Mouse (Mus musculus) liver, adult 2 months (tissue): ENCODE measurements around the gene Ppard. TPM values are rescaled to one million over a fixed set of nuclear protein-coding genes. Genes with fewer than 3 reads are reported as not detected.

Experiments used
- DNase-seq: peaks from one replicate; pipeline ENCODE4 v3.0.0-alpha.2; 2011; ENCODE audit warnings: low read depth, low spot score; ENCODE audit errors: extremely low read depth
- H3K27ac ChIP-seq: fragments of 200-500 bp; replicated peaks from 2 replicates; pipeline ENCODE4 v1.5.1; 2012; ENCODE audit warnings: low read depth, mild to moderate bottlenecking, control low read depth, inconsistent platforms, low read length; ENCODE audit not compliant: insufficient read depth
- H3K27me3 ChIP-seq: fragments of 200-500 bp; 2 replicates; pipeline ENCODE4 v1.6.1; 2012; ENCODE audit warnings: mild to moderate bottlenecking, moderate library complexity, low read length, inconsistent platforms; ENCODE audit not compliant: control insufficient read depth, insufficient read depth
- H3K36me3 ChIP-seq: fragments of 200-500 bp; 2 replicates; pipeline ENCODE4 v1.6.1; 2012; ENCODE audit warnings: low read length, inconsistent platforms; ENCODE audit not compliant: control insufficient read depth, insufficient read depth
- H3K4me1 ChIP-seq: fragments of 200-500 bp; 2 replicates; pipeline ENCODE4 v1.6.1; 2011; ENCODE audit warnings: low read length; ENCODE audit not compliant: control insufficient read depth, insufficient read depth
- H3K4me3 ChIP-seq: fragments of 200-500 bp; 2 replicates; pipeline ENCODE4 v1.5.1; 2011; ENCODE audit warnings: low read depth, mild to moderate bottlenecking, control low read depth, low read length, moderate library complexity; ENCODE audit not compliant: insufficient read depth
- H3K79me2 ChIP-seq: fragments of 200-500 bp; 2 replicates; pipeline ENCODE4 v1.6.1; 2012; ENCODE audit warnings: inconsistent platforms, mild to moderate bottlenecking, low read length, moderate library complexity; ENCODE audit not compliant: control insufficient read depth, insufficient read depth
- H3K9ac ChIP-seq: fragments of 200-500 bp; 2 replicates; pipeline ENCODE4 v1.6.1; 2012; ENCODE audit warnings: low read depth, mild to moderate bottlenecking, control low read depth, inconsistent platforms, low read length
- CTCF ChIP-seq: fragments of 200-500 bp; IDR thresholded peaks from 2 replicates; pipeline ENCODE4 v1.5.1; 2011; ENCODE audit warnings: low read depth, low read length, control low read depth
- POLR2A ChIP-seq: fragments of 200-500 bp; IDR thresholded peaks from 2 replicates; pipeline ENCODE4 v1.6.1; 2011; ENCODE audit warnings: low read length, control low read depth; ENCODE audit not compliant: insufficient read depth; ENCODE audit errors: extremely low read depth
- WGBS: fragments of 180-500 bp; shearing (Covaris S2); methylation state at CpG from one replicate; pipeline ENCODE4 v1.1.7; 2018; 5-methylcytosine and 5-hydroxymethylcytosine counted together
- polyA plus RNA-seq: library from polyadenylated mRNA; depleted of rRNA; stranded (reverse); fragments of >200 nt; gene quantifications from 2 replicates; pipeline ENCODE4 v1.2.3, GENCODE M21; 2012
- total RNA-seq: library from RNA; depleted of rRNA; stranded (reverse); fragments of >200 nt; gene quantifications from 2 replicates; pipeline ENCODE4 v1.2.3, GENCODE M21; 2014

The Ppard gene
- total and polyA plus RNA-seq, 2 experiments = 3.0 to 9.7 TPM

DNA sequence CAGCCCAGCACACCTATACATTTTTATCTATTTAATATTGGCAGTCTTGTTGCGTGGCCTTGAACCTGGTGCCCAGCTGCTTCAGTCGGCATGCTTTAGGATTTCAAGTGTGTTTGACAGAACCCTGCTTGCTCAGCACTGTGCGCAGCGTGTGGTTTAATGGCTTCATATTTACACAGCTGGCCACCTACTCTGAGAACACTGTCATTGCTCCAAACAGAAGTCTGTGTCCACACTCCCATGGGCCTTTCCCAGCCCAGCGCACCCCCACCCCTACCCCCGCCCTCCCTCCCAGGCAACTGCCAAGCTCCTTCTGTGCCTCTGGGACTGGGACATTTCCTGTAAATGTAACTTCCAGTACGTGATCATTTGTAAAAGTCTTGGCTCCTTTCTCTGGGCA, 20.7 kb downstream of the Ppard start:
- no peaks in the 10 kb centered on the region for H3K36me3 ChIP-seq
- TF ChIP-seq CTCF (no peak), POLR2A (no peak)
- no peak for DNase-seq
- no peaks in the 10 kb centered on the region; the same call in none of the 2 replicates for H3K4me1 ChIP-seq
- H3K27ac ChIP-seq = no peak overlapping the region
- H3K79me2 ChIP-seq = peaks cover 27% of the 10 kb centered on the region; the same call in 1 of the 2 replicates
- no peaks in the 10 kb centered on the region for H3K27me3 ChIP-seq
- H3K9ac ChIP-seq = no peak overlapping the region
- 76% methylated on average over 7 of the region's 7 CpGs for WGBS
- no peak overlapping the region for H3K4me3 ChIP-seq

DNA sequence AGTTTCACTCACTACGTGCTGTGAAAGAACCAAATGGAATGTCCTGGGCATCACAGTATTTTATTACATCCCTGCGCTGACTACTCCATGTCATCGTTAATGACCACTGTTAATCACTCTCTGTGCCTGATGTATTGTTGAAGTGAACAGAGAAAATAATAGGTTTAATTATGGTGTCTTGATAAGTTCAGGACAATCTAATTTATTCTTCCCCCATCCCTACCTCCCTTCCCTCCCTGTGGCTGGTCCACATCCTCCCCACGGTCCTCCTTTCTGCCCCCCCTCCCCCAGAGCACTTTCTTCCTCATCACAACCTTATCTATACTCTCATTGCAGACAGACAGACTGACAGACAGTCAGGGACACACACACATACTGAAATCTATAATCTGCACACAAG, 22.3 kb downstream of the Ppard start:
- TF ChIP-seq CTCF (no peak), POLR2A (no peak)
- no peak for DNase-seq
- no peak overlapping the region for H3K4me3 ChIP-seq
- H3K36me3 ChIP-seq = no peaks in the 10 kb centered on the region
- 85% methylated on average over 4 of the region's 4 CpGs for WGBS
- peaks cover 27% of the 10 kb centered on the region for H3K79me2 ChIP-seq
- H3K9ac ChIP-seq = no peak overlapping the region
- no peaks in the 10 kb centered on the region for H3K27me3 ChIP-seq
- no peak overlapping the region for H3K27ac ChIP-seq
- no peaks in the 10 kb centered on the region; the same call in 1 of the 2 replicates for H3K4me1 ChIP-seq

DNA sequence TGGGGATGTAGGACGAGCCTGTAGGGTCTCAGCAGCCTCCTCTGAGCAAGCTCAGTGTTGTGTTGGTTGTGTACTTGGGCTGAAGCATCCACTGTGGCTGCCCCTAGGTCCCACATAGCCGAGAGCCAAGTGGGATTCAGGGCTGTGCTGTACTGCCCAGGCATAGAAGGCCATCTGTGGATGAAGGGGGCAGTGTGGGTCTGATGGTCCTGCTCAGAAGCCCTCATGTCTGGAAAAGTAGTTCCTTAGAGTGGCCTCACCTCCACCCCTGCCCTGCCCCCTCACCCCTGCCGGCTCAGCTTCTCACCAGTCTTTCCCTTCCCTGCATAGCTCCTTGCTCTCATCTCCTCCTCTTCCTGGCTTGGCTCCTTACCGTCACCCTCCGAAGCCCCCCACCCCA, 23.2 kb downstream of the Ppard start:
- peaks cover 34% of the 10 kb centered on the region for H3K79me2 ChIP-seq
- WGBS = 56% methylated on average over 5 of the region's 5 CpGs
- no peaks in the 10 kb centered on the region; the same call in 1 of the 2 replicates for H3K4me1 ChIP-seq
- H3K27ac ChIP-seq = no peak overlapping the region
- DNase-seq = no peak
- H3K36me3 ChIP-seq = no peaks in the 10 kb centered on the region
- H3K4me3 ChIP-seq = no peak overlapping the region
- no peaks in the 10 kb centered on the region for H3K27me3 ChIP-seq
- H3K9ac ChIP-seq = no peak overlapping the region
- TF ChIP-seq CTCF (no peak), POLR2A (no peak)

DNA sequence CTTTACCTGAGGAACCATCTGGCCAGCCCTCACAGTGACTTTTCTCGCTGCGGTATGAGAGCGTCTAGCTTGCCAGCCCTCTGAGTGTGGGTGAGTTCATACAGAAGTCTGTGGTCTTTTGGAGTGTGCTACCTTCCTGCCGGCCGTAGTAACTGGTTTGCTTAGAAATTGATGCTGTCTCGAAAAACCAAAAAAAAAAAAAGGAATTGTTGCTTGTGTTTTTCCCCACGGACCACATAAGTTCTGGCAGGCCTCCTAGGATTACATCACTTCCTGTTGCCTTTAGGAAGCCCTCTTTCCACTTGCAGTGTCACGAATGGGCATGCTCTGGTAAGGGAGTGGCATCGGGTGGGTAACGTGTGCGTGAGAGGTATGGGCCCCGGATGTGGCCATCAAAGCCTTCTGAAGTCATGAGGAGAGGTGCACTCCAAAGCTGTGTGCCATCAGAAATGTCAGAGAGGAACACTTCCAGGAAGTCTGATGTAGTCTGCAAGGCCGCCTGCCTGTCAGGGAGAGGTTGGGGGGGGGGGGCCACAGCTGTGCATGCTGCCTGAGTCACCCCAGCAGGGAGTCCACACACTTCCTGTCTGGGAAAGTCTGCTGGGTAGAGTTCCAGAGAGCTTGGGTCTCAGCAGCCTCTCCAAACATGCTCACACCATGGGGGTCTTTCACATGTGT, 24.3 kb downstream of the Ppard start:
- H3K79me2 ChIP-seq = peaks cover 37% of the 10 kb centered on the region
- H3K9ac ChIP-seq = no peak overlapping the region
- 58% methylated on average over 13 of the region's 13 CpGs for WGBS
- peak overlapping the region; percentile 27; the same call in 1 of the 2 replicates for H3K27ac ChIP-seq
- no peaks in the 10 kb centered on the region for H3K27me3 ChIP-seq
- TF ChIP-seq POLR2A = no peak
- no peak for TF ChIP-seq CTCF
- no peak overlapping the region for H3K4me3 ChIP-seq
- H3K4me1 ChIP-seq = peaks cover 3% of the 10 kb centered on the region; the same call in 1 of the 2 replicates
- no peaks in the 10 kb centered on the region for H3K36me3 ChIP-seq
- peak; percentile 36 for DNase-seq

DNA sequence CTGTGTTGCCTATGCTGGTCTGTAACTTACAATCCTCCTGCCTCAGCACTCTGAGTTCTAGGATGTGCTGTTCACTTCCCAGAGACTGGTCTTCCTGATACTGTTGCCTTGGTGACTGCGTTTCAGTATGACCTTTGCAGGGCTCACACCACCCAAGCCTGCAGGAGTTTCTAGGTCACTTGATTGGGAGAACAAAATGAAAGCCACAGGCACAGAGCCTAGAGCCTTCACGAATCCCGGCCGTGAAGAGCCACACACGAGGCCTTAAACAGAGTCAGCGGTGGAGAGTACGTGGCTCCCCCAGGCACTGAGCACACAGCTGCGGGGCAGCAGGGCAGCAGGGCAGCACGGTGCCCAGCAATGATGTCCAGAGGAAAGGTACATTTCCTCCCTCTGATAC, 25.8 kb downstream of the Ppard start:
- TF ChIP-seq CTCF (no peak), POLR2A (no peak)
- no peak overlapping the region for H3K27ac ChIP-seq
- H3K36me3 ChIP-seq = no peaks in the 10 kb centered on the region
- H3K27me3 ChIP-seq = no peaks in the 10 kb centered on the region
- DNase-seq = no peak
- H3K4me3 ChIP-seq = no peak overlapping the region
- no peak overlapping the region for H3K9ac ChIP-seq
- 0 out of 2 replicates have a peak, but pooled peaks cover 3% of the 10 kb centered on the region for H3K4me1 ChIP-seq
- WGBS = 86% methylated on average over 9 of the region's 9 CpGs
- H3K79me2 ChIP-seq = peaks cover 29% of the 10 kb centered on the region

DNA sequence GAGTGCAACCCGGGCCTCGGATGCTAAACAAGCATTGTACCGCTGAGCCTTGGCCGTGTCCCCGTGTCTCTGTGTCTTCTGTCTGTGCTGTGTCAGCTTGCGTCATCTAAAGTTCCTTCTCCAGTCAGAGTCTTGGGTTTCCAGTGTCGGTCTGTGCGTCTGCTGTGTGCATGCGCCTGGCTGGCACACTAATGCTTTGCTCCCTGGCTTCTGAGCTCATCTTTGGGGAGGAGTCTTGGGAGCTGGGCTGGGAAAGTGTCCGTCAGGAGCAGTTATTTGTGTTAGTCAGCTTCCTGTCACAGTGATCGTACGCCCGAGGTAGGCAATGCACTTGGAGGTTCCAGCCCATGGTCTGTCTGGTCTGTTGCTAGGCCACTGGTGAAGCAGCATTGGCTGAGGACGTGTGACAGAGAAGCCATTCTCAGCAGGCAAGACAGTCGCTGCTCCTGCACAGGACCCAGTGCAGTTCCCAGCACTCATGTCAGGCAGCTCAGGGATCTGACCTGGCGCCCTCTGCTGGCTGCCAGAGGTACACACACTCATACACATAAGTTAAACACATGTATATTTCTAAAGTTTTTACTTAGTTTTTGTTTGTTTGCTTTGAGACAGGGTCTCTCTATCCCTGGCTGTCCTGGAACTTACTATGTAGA, 27.5 kb downstream of the Ppard start:
- Histone ChIP-seq H3K36me3 (no peaks in the 10 kb centered on the region), H3K4me1 (0 out of 2 replicates have a peak, but pooled peaks cover 3% of the 10 kb centered on the region), H3K27me3 (no peaks in the 10 kb centered on the region), H3K79me2 (peaks cover 34% of the 10 kb centered on the region), H3K27ac (no peak overlapping the region), H3K4me3 (no peak overlapping the region), H3K9ac (no peak overlapping the region)
- DNase-seq = peak; percentile 19
- WGBS = 85% methylated on average over 16 of the region's 16 CpGs
- no peak for TF ChIP-seq POLR2A
- peak; percentile 86 for TF ChIP-seq CTCF
